Mouse (Mus musculus) midbrain, embryonic 16.5 days (tissue): ENCODE measurements at regions not wholly inside any gene's neighbourhood (a gene's known extent, or its start where the extent isn't known, plus 50 kb on each side); places are given as distances from the start of the nearest gene placed in this dataset.

Experiments used
- ATAC-seq: fragments of 200-750 bp; cut with Nextera tagmentation; 2 replicates; pipeline ENCODE4 v1.8.0; 2017; ENCODE audit warnings: moderate TSS enrichment
- H3K27ac ChIP-seq: fragments of 300-500 bp; sonication (generic); 2 replicates; pipeline ENCODE4 v1.5.1; 2014; ENCODE audit warnings: mild to moderate bottlenecking, low read length, mixed read lengths
- H3K27me3 ChIP-seq: fragments of 300-500 bp; sonication (generic); 2 replicates; pipeline ENCODE4 v1.6.1; 2014; ENCODE audit warnings: low read depth, low read length, mixed read lengths; ENCODE audit not compliant: control insufficient read depth, insufficient read depth
- H3K36me3 ChIP-seq: fragments of 300-500 bp; sonication (generic); 2 replicates; pipeline ENCODE4 v1.6.1; 2014; ENCODE audit warnings: mild to moderate bottlenecking, low read length, moderate library complexity, mixed read lengths; ENCODE audit not compliant: control insufficient read depth, insufficient read depth
- H3K4me1 ChIP-seq: fragments of 300-500 bp; sonication (generic); 2 replicates; pipeline ENCODE4 v1.6.1; 2014; ENCODE audit warnings: mild to moderate bottlenecking, low read length, mixed read lengths; ENCODE audit not compliant: control insufficient read depth, insufficient read depth
- H3K4me2 ChIP-seq: fragments of 300-500 bp; sonication (generic); 2 replicates; pipeline ENCODE4 v1.6.1; 2014; ENCODE audit warnings: mild to moderate bottlenecking, low read length, mixed read lengths
- H3K4me3 ChIP-seq: fragments of 300-500 bp; sonication (generic); 2 replicates; pipeline ENCODE4 v1.5.1; 2014; ENCODE audit warnings: low read depth, mild to moderate bottlenecking, low read length, moderate library complexity, mixed read lengths
- H3K9ac ChIP-seq: fragments of 300-500 bp; sonication (generic); 2 replicates; pipeline ENCODE4 v1.6.1; 2014; ENCODE audit warnings: low read depth, low read length, mixed read lengths
- H3K9me3 ChIP-seq: fragments of 300-500 bp; sonication (generic); replicated peaks from 2 replicates; pipeline ENCODE4 v1.6.1; 2014; ENCODE audit warnings: mild to moderate bottlenecking, low read length, mixed read lengths; ENCODE audit not compliant: control insufficient read depth, poor library complexity, severe bottlenecking
- WGBS: fragments of 180-500 bp; shearing (Covaris S2); extraction: QIAGEN DNeasy Blood & Tissue Kit; methylation state at CpG from one replicate; pipeline ENCODE4 v1.1.7; 2014; 5-methylcytosine and 5-hydroxymethylcytosine counted together

DNA sequence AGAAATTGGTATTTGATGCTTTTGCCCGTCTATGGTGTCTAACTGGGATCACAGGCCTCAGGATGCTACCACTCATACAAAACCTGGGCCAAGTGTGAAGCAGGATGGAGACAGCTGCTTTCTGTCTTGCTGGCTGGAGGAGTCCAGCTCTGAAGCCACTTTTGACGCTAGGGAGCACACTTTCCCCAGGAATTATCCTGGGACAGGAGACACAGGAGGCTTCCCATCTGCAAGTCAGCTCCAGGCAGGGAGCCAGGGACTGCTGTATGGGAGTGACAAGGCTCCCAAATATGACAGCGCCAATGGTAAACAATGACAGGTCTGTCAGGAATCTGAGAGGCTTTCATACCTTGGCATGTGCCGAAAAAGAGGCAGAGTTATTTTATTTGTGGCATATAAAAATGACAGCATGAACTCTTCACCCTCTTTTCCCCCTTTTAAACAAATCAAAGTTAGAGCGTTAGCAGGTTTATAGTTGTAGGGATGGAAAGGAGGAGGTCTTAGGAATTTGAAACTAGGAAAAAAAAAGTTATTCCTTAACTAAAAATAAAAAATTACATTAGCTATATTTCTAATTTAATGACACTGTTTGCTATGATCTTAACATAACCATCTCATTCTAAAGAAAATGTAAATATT is 938.9 kb upstream of the Slc10a2 start:
- Histone ChIP-seq H3K4me2 (no peak overlapping the region), H3K9ac (no peak overlapping the region), H3K27ac (no peak overlapping the region), H3K36me3 (no peaks in the 10 kb centered on the region), H3K4me3 (no peak overlapping the region), H3K4me1 (no peaks in the 10 kb centered on the region), H3K9me3 (no peaks in the 10 kb centered on the region), H3K27me3 (no peaks in the 10 kb centered on the region)
- 37% methylated on average over 5 of the region's 5 CpGs for WGBS
- ATAC-seq = no peak

DNA sequence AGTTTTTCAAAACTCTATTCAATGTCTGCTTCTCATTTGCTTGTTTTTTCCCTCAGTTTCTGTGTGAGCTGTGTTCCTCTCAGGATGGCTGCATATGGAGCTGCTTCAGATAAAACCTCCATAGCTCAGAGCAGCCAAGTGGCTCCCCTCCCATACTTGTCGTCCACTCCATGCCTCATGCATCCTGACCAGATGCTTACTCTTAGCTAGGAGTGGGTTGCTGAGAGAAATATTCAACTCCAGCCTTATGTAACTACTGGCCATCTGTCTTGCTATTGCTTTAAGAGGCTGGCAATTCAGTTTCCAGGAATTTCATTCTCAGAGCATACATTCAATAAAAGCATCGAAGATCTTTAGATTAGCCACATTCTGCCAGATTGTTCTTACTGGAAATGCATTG is 907.1 kb upstream of the Slc10a2 start:
- ATAC-seq = no peak

DNA sequence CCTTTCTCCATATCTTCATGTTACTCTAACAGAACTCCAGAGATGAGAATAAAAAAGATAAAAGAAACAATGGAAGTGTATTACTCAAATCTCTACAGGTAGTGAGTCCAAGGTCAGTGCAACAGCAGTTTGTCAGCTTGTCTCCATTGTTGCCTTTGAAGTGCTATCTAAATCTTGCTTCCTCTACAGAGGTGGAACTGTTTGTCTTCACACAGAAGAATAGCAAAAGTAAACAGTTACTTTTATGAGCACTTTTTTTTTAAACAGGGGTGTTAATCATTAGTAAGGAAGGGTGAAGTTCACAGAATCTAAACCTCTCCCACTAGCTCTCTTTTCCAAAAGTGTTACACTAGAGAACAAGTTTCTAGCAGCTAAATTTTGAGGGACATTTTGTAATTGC is 906.0 kb upstream of the Slc10a2 start:
- Histone ChIP-seq H3K9me3 (no peaks in the 10 kb centered on the region), H3K4me3 (no peak overlapping the region), H3K4me1 (no peaks in the 10 kb centered on the region), H3K4me2 (no peak overlapping the region), H3K9ac (no peak overlapping the region), H3K36me3 (no peaks in the 10 kb centered on the region), H3K27me3 (no peaks in the 10 kb centered on the region), H3K27ac (no peak overlapping the region)
- no peak for ATAC-seq

More for the DNA sequence above, 907.1 kb upstream of the Slc10a2 start:
- Histone ChIP-seq H3K4me2 (no peak overlapping the region), H3K27ac (no peak overlapping the region), H3K4me3 (no peak overlapping the region), H3K36me3 (no peaks in the 10 kb centered on the region), H3K9me3 (no peaks in the 10 kb centered on the region), H3K27me3 (no peaks in the 10 kb centered on the region), H3K4me1 (no peaks in the 10 kb centered on the region), H3K9ac (no peak overlapping the region)
- WGBS = 66% methylated on average over 2 of the region's 2 CpGs

DNA sequence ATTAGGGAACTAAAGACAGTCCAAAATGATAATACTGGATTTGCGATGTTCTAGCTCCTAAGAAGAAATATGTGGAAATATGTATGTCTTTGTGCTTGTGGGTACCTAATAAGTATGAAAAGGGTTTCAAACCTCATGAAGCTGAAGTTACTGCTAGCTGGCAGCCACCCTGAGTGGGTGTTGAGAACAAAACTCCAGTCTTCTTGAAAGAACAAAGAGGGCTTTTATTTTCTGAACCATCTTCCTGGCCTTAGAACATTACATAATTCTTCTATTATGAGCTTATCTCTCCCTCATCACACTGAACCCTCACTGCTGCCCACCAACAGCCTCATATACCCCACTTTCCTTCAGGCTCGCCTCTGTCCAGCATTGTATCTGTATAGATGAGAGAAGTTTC is 905.6 kb upstream of the Slc10a2 start:
- no peaks in the 10 kb centered on the region for H3K27me3 ChIP-seq
- no peak for ATAC-seq
- no peaks in the 10 kb centered on the region for H3K9me3 ChIP-seq
- no peak overlapping the region for H3K4me3 ChIP-seq
- H3K4me1 ChIP-seq = no peaks in the 10 kb centered on the region
- no peaks in the 10 kb centered on the region for H3K36me3 ChIP-seq
- H3K4me2 ChIP-seq = no peak overlapping the region
- WGBS = 82% methylated on average over 2 of the region's 2 CpGs
- no peak overlapping the region for H3K27ac ChIP-seq
- H3K9ac ChIP-seq = no peak overlapping the region

DNA sequence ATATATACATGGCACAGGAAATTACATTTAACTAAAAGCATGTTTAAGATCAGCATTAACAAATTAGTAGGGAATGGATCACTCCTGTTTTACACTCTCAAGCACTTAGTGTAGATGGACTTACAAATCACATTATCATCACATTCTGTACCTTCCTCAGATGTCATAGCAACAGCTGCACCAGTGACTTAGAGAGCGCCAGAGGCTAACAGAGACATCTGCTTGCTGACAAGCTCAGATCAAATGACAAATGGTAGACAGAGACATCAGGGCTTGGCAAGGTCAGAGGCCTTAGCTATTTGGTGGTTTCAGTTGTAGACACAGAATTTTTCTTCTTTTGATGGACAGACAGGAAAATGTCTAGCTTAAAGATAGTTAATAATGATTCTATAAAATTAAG is 897.5 kb upstream of the Slc10a2 start:
- H3K4me2 ChIP-seq = no peak overlapping the region
- H3K9me3 ChIP-seq = no peaks in the 10 kb centered on the region
- no peak overlapping the region for H3K27ac ChIP-seq
- 55% methylated on average over 1 of the region's 1 CpGs for WGBS
- no peak for ATAC-seq
- H3K27me3 ChIP-seq = no peaks in the 10 kb centered on the region
- H3K4me3 ChIP-seq = no peak overlapping the region
- H3K9ac ChIP-seq = no peak overlapping the region
- no peaks in the 10 kb centered on the region for H3K36me3 ChIP-seq
- no peaks in the 10 kb centered on the region for H3K4me1 ChIP-seq

DNA sequence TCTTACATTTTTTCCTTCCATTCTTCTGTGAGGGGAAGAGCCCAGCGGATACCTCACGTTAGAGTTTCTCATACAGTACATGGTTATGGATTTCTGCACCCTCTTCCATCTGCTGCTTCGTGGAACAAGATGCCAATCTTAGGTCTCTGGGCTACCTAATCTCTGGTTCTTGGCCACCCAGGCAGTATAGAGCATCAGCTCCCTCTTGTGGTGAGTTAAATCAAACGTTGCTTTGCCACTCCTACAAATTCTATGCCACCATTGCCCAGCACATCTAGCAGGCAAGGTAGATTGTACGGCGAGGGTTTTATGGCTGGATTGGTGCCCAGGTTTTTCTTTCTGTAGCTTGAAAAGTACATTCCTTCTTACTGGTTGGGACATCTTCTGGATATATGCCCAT is 889.7 kb upstream of the Slc10a2 start:
- no peak for ATAC-seq
- 60% methylated on average over 6 of the region's 6 CpGs for WGBS
- H3K9ac ChIP-seq = no peak overlapping the region
- H3K4me1 ChIP-seq = no peaks in the 10 kb centered on the region
- no peak overlapping the region for H3K27ac ChIP-seq
- H3K9me3 ChIP-seq = no peaks in the 10 kb centered on the region
- no peaks in the 10 kb centered on the region for H3K36me3 ChIP-seq
- no peak overlapping the region for H3K4me3 ChIP-seq
- no peak overlapping the region for H3K4me2 ChIP-seq
- no peaks in the 10 kb centered on the region for H3K27me3 ChIP-seq

DNA sequence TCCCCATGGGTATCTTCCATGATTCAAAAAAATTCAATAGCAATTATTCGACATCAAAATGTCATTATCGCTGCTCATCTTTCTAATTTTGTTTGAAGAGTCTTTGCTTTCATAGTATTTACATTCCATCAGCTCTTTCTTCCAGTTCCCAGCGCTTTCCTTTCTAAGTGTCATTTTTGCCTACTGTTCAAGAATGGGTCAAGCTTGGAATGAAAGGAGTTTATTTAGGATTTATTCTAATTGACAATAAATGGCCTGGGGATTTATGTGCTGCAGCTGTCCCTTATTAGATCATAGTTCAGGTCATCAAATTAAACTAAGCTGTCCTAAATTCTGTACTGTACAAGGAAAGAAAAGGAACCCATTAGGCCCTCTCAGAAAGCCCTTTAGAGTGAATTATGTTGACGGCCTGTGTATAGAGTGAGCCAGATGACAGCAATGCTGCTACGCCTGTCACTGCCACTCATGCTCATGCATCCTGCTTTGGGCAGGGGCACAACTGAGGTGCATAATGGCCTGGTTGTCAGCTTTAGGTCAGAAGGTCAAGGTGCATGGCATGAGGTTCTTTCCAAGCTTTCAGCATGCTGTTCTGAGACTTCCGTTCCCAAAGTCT is 860.4 kb upstream of the Slc10a2 start:
- ATAC-seq = no peak
- no peaks in the 10 kb centered on the region for H3K27me3 ChIP-seq
- no peaks in the 10 kb centered on the region for H3K4me1 ChIP-seq
- no peak overlapping the region for H3K4me3 ChIP-seq
- no peaks in the 10 kb centered on the region for H3K9me3 ChIP-seq
- H3K36me3 ChIP-seq = no peaks in the 10 kb centered on the region
- no peak overlapping the region for H3K4me2 ChIP-seq
- WGBS = 53% methylated on average over 6 of the region's 6 CpGs
- H3K9ac ChIP-seq = no peak overlapping the region
- no peak overlapping the region for H3K27ac ChIP-seq

DNA sequence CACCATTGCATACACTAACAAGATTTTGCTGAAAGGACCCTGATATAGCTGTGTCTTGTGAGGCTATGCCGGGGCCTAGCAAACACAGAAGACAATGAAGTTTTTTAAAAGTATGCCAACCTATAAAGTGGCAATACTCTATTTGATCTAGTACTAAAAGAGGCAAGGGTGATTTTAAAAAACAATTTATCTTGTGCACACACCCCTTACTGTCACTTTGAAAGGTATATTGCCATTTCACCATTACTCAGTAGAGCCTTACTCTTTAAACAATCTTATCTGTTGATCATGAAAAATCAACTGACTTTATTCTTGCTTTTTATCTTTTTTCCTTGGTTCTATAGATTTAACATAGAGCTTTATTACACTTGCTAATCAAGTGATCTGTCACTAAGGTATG is 859.1 kb upstream of the Slc10a2 start:
- no peak overlapping the region for H3K4me2 ChIP-seq
- WGBS = 89% methylated on average over 1 of the region's 1 CpGs
- no peak overlapping the region for H3K27ac ChIP-seq
- H3K9ac ChIP-seq = no peak overlapping the region
- no peak for ATAC-seq
- no peaks in the 10 kb centered on the region for H3K9me3 ChIP-seq
- H3K4me1 ChIP-seq = no peaks in the 10 kb centered on the region
- no peaks in the 10 kb centered on the region for H3K36me3 ChIP-seq
- H3K27me3 ChIP-seq = no peaks in the 10 kb centered on the region
- H3K4me3 ChIP-seq = no peak overlapping the region

DNA sequence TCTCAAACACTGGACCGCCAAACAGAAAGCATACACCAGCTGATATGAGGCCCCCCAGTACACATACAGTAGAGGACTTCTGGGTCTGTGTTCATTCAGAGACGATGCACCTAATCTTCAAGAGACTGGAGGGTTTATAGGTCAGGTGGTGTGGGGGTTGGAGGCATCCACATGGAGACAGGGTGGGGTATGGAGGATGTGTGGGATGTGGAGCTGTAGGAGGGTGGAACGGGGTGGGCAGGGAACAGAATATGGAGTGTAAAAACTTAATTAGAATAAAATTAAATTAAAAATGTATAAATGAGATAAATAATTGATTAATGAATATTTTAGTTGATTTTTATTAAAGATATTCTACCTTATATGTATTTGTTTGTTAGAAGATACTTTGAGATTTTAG is 832.9 kb upstream of the Slc10a2 start:
- Histone ChIP-seq H3K36me3 (no peaks in the 10 kb centered on the region), H3K4me2 (no peak overlapping the region), H3K9me3 (no peaks in the 10 kb centered on the region), H3K4me3 (no peak overlapping the region), H3K27me3 (no peaks in the 10 kb centered on the region), H3K4me1 (no peaks in the 10 kb centered on the region), H3K9ac (no peak overlapping the region), H3K27ac (no peak overlapping the region)
- 87% methylated on average over 3 of the region's 3 CpGs for WGBS
- no peak for ATAC-seq
